Mouse (Mus musculus): Measurements from ENCODE around the gene Cradd. TPM values are rescaled to one million over a fixed set of nuclear protein-coding genes. Genes with fewer than 3 reads are reported as not detected.

The Cradd gene
- polyA plus RNA-seq, 1 experiment from 2014 or later, result 12.2 TPM

DNA sequence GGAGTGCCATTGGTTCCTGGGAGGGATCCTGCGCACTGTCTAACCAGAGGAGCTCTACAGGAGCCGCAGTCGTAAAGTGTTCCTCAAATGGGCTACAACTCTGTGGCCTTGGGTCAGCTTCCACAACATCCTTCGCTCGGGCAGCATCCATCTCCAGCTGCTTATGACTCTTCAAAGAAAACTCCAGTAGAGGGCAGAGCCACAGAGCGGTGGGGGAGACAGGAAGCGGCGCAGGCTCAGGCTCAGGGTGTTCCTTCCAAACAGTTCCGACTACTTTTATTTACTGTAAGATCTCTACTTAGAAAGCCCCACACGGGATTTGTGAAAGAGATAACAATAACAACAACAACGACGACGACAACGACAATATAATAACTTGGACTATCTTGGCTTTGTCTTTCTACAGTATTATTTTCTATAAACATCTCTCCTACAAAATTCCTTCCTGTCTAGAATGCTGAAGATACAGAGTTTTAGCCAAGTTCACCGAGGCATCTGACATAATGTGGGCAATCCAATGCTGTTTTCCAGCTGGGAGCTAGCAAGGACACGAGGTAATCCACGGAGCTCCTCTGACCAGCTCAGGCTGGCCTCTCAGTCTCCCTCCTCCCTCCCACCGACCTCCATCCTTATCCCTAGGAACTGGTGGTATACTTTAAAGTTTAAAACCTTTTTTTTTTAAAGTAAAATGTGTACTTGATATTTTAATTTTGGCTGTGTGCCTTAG lies 105.8 kb downstream of the Cradd start:
- H3K9ac ChIP-seq (replicated peaks), result no peak overlapping the region
- no peak overlapping the region for H3K27ac ChIP-seq
- no peak overlapping the region for H3K4me3 ChIP-seq (replicated peaks)
- H3K9me3 ChIP-seq, result no peaks in the 10 kb centered on the region
- no peaks in the 10 kb centered on the region for H3K27me3 ChIP-seq
- peaks cover 10% of the 10 kb centered on the region for H3K4me1 ChIP-seq (replicated peaks)
- no peaks in the 10 kb centered on the region for H3K36me3 ChIP-seq
- 54% methylated on average over 18 of the region's 18 CpGs for WGBS
- H3K4me2 ChIP-seq, result no peak overlapping the region
- ATAC-seq (ENCODE audit: insufficient number of reproducible peaks, insufficient read depth, low FRiP score, low TSS enrichment, low read depth), result no peak

GRCm38 (mm10) chr10:95215324-95215723 lies 108.6 kb downstream of the Cradd start:
- no peaks in the 10 kb centered on the region for H3K27me3 ChIP-seq
- no peaks in the 10 kb centered on the region for H3K36me3 ChIP-seq
- peaks cover 18% of the 10 kb centered on the region for H3K4me1 ChIP-seq (replicated peaks)
- H3K4me2 ChIP-seq, result no peak overlapping the region
- ATAC-seq (ENCODE audit: insufficient number of reproducible peaks, insufficient read depth, low FRiP score, low TSS enrichment, low read depth), result no peak
- H3K27ac ChIP-seq, result no peak overlapping the region
- no peaks in the 10 kb centered on the region for H3K9me3 ChIP-seq
- no peak overlapping the region for H3K9ac ChIP-seq (replicated peaks)
- WGBS, result 89% methylated on average over 15 of the region's 15 CpGs
- H3K4me3 ChIP-seq (replicated peaks), result no peak overlapping the region

- Histone ChIP-seq H3K4me1 (replicated peaks) (peaks cover 18% of the 10 kb centered on the region), H3K9ac (replicated peaks) (no peak overlapping the region), H3K9me3 (no peaks in the 10 kb centered on the region), H3K4me3 (replicated peaks) (no peak overlapping the region), H3K4me2 (no peak overlapping the region), H3K36me3 (no peaks in the 10 kb centered on the region), H3K27me3 (no peaks in the 10 kb centered on the region), H3K27ac (no peak overlapping the region)
- WGBS, result 75% methylated on average over 9 of the region's 9 CpGs
- ATAC-seq (ENCODE audit: insufficient number of reproducible peaks, insufficient read depth, low FRiP score, low TSS enrichment, low read depth), result no peak
Measured at GRCm38 (mm10) chr10:95213820-95214219, 110.1 kb downstream of the Cradd start.

DNA sequence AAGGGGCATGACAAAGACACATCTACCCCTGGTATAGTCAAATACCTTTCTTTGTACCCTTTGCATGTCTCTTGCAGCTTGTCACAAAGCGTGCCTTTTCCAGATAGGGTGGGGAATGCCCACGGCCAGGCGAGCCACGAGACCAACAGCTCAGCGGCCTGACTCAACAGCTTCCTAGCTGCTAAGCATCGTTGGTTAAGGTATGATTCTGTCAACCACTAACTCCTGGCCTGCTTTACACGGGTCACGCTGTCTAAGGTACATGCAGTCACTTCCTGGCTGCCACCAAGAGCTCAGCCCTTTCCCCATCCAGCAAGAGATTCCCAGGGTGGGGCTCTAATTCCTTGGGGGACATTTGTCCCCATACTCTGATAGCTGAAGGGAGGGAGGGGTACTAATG lies 110.6 kb downstream of the Cradd start:
- H3K4me1 ChIP-seq (replicated peaks), result peaks cover 18% of the 10 kb centered on the region
- no peaks in the 10 kb centered on the region for H3K9me3 ChIP-seq
- no peak overlapping the region for H3K27ac ChIP-seq
- no peak overlapping the region for H3K4me2 ChIP-seq
- H3K9ac ChIP-seq (replicated peaks), result no peak overlapping the region
- H3K27me3 ChIP-seq, result no peaks in the 10 kb centered on the region
- H3K36me3 ChIP-seq, result no peaks in the 10 kb centered on the region
- ATAC-seq (ENCODE audit: insufficient number of reproducible peaks, insufficient read depth, low FRiP score, low TSS enrichment, low read depth), result no peak
- 92% methylated on average over 8 of the region's 8 CpGs for WGBS
- H3K4me3 ChIP-seq (replicated peaks), result no peak overlapping the region

- WGBS, result 90% methylated on average over 8 of the region's 8 CpGs
- H3K27ac ChIP-seq, result no peak overlapping the region
Measured at GRCm38 (mm10) chr10:95211660-95212059, 112.3 kb downstream of the Cradd start.

DNA sequence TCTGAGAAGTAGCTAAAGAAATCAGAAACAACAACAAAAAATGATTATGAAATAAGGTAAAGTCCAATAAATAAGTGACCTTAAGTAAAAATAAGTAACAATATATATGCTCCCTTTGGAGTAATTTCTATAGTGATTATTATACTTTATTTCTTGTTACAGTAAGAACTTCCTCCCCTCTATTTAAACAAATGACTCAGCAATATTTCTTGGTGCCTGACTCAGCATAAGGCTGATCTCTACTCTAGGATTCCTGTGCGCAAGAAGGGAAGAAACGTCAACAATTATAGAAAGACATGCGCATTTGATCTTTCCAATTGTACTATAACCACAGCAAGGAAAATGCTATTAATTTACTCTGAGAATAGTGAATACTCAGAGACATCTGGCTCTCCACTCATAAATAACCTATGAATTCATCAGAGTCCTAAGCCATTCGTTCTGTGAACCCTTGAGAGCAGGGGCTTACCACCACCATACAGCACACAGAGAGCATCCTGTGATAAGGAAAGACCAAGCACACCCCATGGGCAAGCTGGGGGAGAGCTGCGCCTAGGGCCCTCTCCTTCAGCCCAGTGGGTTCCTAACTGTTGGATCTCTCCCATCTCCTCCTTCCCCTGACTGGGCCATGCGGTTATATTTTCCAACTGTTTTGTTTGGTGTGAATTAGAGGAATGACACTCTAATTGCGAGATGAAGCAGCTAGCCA lies 113.1 kb downstream of the Cradd start:
- no peak for ATAC-seq (ENCODE audit: insufficient number of reproducible peaks, insufficient read depth, low FRiP score, low TSS enrichment, low read depth)
- Histone ChIP-seq H3K9me3 (no peaks in the 10 kb centered on the region), H3K4me2 (no peak overlapping the region), H3K27me3 (no peaks in the 10 kb centered on the region), H3K36me3 (no peaks in the 10 kb centered on the region), H3K4me3 (replicated peaks) (no peak overlapping the region), H3K9ac (replicated peaks) (no peak overlapping the region), H3K4me1 (replicated peaks) (peaks cover 18% of the 10 kb centered on the region), H3K27ac (no peak overlapping the region)
- 80% methylated on average over 7 of the region's 7 CpGs for WGBS

More at GRCm38 (mm10) chr10:95211660-95212059, 112.3 kb downstream of the Cradd start:
- ATAC-seq (ENCODE audit: insufficient number of reproducible peaks, insufficient read depth, low FRiP score, low TSS enrichment, low read depth), result no peak
- Histone ChIP-seq H3K9ac (replicated peaks) (no peak overlapping the region), H3K27me3 (no peaks in the 10 kb centered on the region), H3K4me3 (replicated peaks) (no peak overlapping the region), H3K4me1 (replicated peaks) (peaks cover 18% of the 10 kb centered on the region), H3K9me3 (no peaks in the 10 kb centered on the region), H3K36me3 (no peaks in the 10 kb centered on the region), H3K4me2 (no peak overlapping the region)

GRCm38 (mm10) chr10:95210167-95210566 lies 113.8 kb downstream of the Cradd start:
- Histone ChIP-seq H3K27ac (no peak overlapping the region), H3K4me2 (no peak overlapping the region), H3K27me3 (no peaks in the 10 kb centered on the region), H3K36me3 (no peaks in the 10 kb centered on the region), H3K9me3 (no peaks in the 10 kb centered on the region), H3K4me1 (replicated peaks) (peaks cover 18% of the 10 kb centered on the region), H3K9ac (replicated peaks) (no peak overlapping the region), H3K4me3 (replicated peaks) (no peak overlapping the region)
- no peak for ATAC-seq (ENCODE audit: insufficient number of reproducible peaks, insufficient read depth, low FRiP score, low TSS enrichment, low read depth)
- 68% methylated on average over 4 of the region's 4 CpGs for WGBS

DNA sequence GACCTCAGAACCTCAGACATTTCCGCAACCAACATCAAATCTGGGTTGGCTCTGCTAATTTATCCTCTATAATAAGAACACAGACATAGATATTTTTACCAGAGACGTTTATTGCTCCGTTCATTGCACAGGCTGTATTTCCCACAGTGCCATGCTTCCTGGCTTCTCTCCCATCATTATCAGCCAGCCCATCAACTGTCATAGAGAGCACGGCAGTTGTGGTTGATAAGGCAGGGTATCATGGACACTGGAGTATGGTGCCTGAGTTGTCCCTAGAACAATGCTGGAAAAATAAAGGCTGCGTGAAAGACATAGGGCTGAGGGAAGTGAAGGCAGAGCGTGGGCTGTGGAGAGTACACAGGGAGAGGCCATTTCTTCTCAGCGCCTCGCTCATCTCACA lies 116.5 kb downstream of the Cradd start:
- Histone ChIP-seq H3K9me3 (no peaks in the 10 kb centered on the region), H3K4me1 (replicated peaks) (peaks cover 17% of the 10 kb centered on the region), H3K4me2 (no peak overlapping the region), H3K27me3 (no peaks in the 10 kb centered on the region), H3K4me3 (replicated peaks) (no peak overlapping the region), H3K27ac (no peak overlapping the region), H3K36me3 (no peaks in the 10 kb centered on the region), H3K9ac (replicated peaks) (no peak overlapping the region)
- ATAC-seq (ENCODE audit: insufficient number of reproducible peaks, insufficient read depth, low FRiP score, low TSS enrichment, low read depth), result no peak
- 90% methylated on average over 8 of the region's 8 CpGs for WGBS

GRCm38 (mm10) chr10:95201514-95201913 lies 122.4 kb downstream of the Cradd start:
- no peaks in the 10 kb centered on the region for H3K36me3 ChIP-seq
- no peak for ATAC-seq (ENCODE audit: insufficient number of reproducible peaks, insufficient read depth, low FRiP score, low TSS enrichment, low read depth)
- no peaks in the 10 kb centered on the region for H3K9me3 ChIP-seq
- H3K27me3 ChIP-seq, result peaks cover 7% of the 10 kb centered on the region; the same call in 1 of the 2 replicates
- no peak overlapping the region for H3K4me3 ChIP-seq (replicated peaks)
- peaks cover 14% of the 10 kb centered on the region for H3K4me1 ChIP-seq (replicated peaks)
- H3K4me2 ChIP-seq, result no peak overlapping the region
- WGBS, result 85% methylated on average over 8 of the region's 8 CpGs
- H3K9ac ChIP-seq (replicated peaks), result no peak overlapping the region
- H3K27ac ChIP-seq, result no peak overlapping the region

- no peak for ATAC-seq (ENCODE audit: insufficient number of reproducible peaks, insufficient read depth, low FRiP score, low TSS enrichment, low read depth)
- Histone ChIP-seq H3K4me1 (replicated peaks) (peaks cover 14% of the 10 kb centered on the region), H3K27ac (no peak overlapping the region), H3K27me3 (peaks cover 7% of the 10 kb centered on the region; the same call in 1 of the 2 replicates), H3K9me3 (no peaks in the 10 kb centered on the region), H3K9ac (replicated peaks) (no peak overlapping the region), H3K4me2 (no peak overlapping the region), H3K36me3 (no peaks in the 10 kb centered on the region), H3K4me3 (replicated peaks) (no peak overlapping the region)
- 67% methylated on average over 7 of the region's 7 CpGs for WGBS
Measured at GRCm38 (mm10) chr10:95200323-95200722, 123.6 kb downstream of the Cradd start.

GRCm38 (mm10) chr10:95199541-95200269 lies 124.2 kb downstream of the Cradd start:
- Histone ChIP-seq H3K9ac (replicated peaks) (no peak overlapping the region), H3K9me3 (no peaks in the 10 kb centered on the region), H3K4me1 (replicated peaks) (peaks cover 14% of the 10 kb centered on the region), H3K27me3 (peaks cover 7% of the 10 kb centered on the region; the same call in 1 of the 2 replicates), H3K4me2 (no peak overlapping the region), H3K27ac (no peak overlapping the region), H3K4me3 (replicated peaks) (no peak overlapping the region), H3K36me3 (no peaks in the 10 kb centered on the region)
- ATAC-seq (ENCODE audit: insufficient number of reproducible peaks, insufficient read depth, low FRiP score, low TSS enrichment, low read depth), result no peak
- 45% methylated on average over 11 of the region's 11 CpGs for WGBS
